Mouse (Mus musculus) heart, embryonic 11.5 days (tissue): Measurements from ENCODE around the gene Rpl10a. TPM values are rescaled to one million over a fixed set of nuclear protein-coding genes. Genes with fewer than 3 reads are reported as not detected.

Source experiments
- ATAC-seq: fragments of 200-750 bp; cut with Nextera tagmentation; replicated peaks from 2 replicates; pipeline ENCODE4 v1.8.0; 2017; ENCODE audit warnings: moderate library complexity; ENCODE audit not compliant: insufficient number of reproducible peaks, low FRiP score, low TSS enrichment
- H3K27ac ChIP-seq: fragments of 300-500 bp; sonication (generic); 2 replicates; pipeline ENCODE4 v1.5.1; 2014; ENCODE audit warnings: mild to moderate bottlenecking, low read depth, low read length
- H3K27me3 ChIP-seq: fragments of 300-500 bp; sonication (generic); 2 replicates; pipeline ENCODE4 v1.6.1; 2014; ENCODE audit warnings: mild to moderate bottlenecking, low read length, mixed read lengths; ENCODE audit not compliant: control insufficient read depth, insufficient read depth
- H3K36me3 ChIP-seq: fragments of 300-500 bp; sonication (generic); 2 replicates; pipeline ENCODE4 v1.6.1; 2014; ENCODE audit warnings: mild to moderate bottlenecking, low read length, moderate library complexity, mixed read lengths; ENCODE audit not compliant: control insufficient read depth, insufficient read depth
- H3K4me1 ChIP-seq: fragments of 300-500 bp; sonication (generic); 2 replicates; pipeline ENCODE4 v1.6.1; 2014; ENCODE audit warnings: low read length; ENCODE audit not compliant: control insufficient read depth, insufficient read depth
- H3K4me2 ChIP-seq: fragments of 300-500 bp; sonication (generic); 2 replicates; pipeline ENCODE4 v1.6.1; 2014; ENCODE audit warnings: mild to moderate bottlenecking, moderate library complexity
- H3K4me3 ChIP-seq: fragments of 300-500 bp; sonication (generic); 2 replicates; pipeline ENCODE4 v1.5.1; 2014; ENCODE audit warnings: low read depth, low read length
- H3K9ac ChIP-seq: fragments of 300-500 bp; sonication (generic); 2 replicates; pipeline ENCODE4 v1.6.1; 2014; ENCODE audit warnings: mild to moderate bottlenecking, low read depth, low read length, moderate library complexity
- H3K9me3 ChIP-seq: fragments of 300-500 bp; sonication (generic); replicated peaks from 2 replicates; pipeline ENCODE4 v1.6.1; 2016; ENCODE audit warnings: low read length; ENCODE audit not compliant: control insufficient read depth
- WGBS: fragments of 180-500 bp; shearing (Covaris S2); extraction: QIAGEN DNeasy Blood & Tissue Kit; methylation state at CpG from one replicate; pipeline ENCODE4 v1.1.7; 2014; ENCODE audit not compliant: insufficient replicate concordance; 5-methylcytosine and 5-hydroxymethylcytosine counted together
- polyA plus RNA-seq: library from polyadenylated mRNA; unstranded; fragments of >200 nt; fragmentation: Nextera tagmentation; extraction: Ambion mirVana; gene quantifications from 2 replicates; pipeline ENCODE4 v1.2.1, GENCODE M21; 2014

The Rpl10a gene
- polyA plus RNA-seq, 1 experiment from 2014 or later, result 446 TPM

- 22% methylated on average over 17 of the region's 17 CpGs for WGBS
- ATAC-seq, result no peak
- H3K9me3 ChIP-seq, result no peaks in the 10 kb centered on the region
- peak overlapping the region; percentile 84; the same call in 1 of the 2 replicates for H3K9ac ChIP-seq
- H3K36me3 ChIP-seq, result peaks cover 4% of the 10 kb centered on the region; the same call in 1 of the 2 replicates
- peak overlapping the region; percentile 89 for H3K4me2 ChIP-seq
- H3K27ac ChIP-seq, result no peak overlapping the region; the same call in 1 of the 2 replicates
- H3K4me3 ChIP-seq, result peak overlapping the region; percentile 82
- no peaks in the 10 kb centered on the region for H3K27me3 ChIP-seq
- H3K4me1 ChIP-seq, result peaks cover 7% of the 10 kb centered on the region
Observed at GRCm38 (mm10) chr17:28312232-28313211, 15.7 kb upstream of the Rpl10a start.

- Histone ChIP-seq H3K27ac (peak within 1 kb of the TSS; percentile 88), H3K4me1 (peaks cover 7% of the 10 kb centered on the region), H3K36me3 (peaks cover 8% of the 10 kb centered on the region), H3K9me3 (no peaks in the 10 kb centered on the region), H3K4me2 (peak within 1 kb of the TSS; percentile 89), H3K9ac (peak within 1 kb of the TSS; percentile 84), H3K27me3 (no peaks in the 10 kb centered on the region), H3K4me3 (peak within 1 kb of the TSS; percentile 82)
- under 1% methylated on average over 64 of the region's 69 CpGs for WGBS
- peak; percentile 93 for ATAC-seq
Observed at GRCm38 (mm10) chr17:28313212-28313879, 14.9 kb upstream of the Rpl10a start, which contains the start of gene Fance. Gene Fance (plus strand): TSS chr17:28313519.

- H3K4me3 ChIP-seq, result peak overlapping the region; percentile 82
- H3K27me3 ChIP-seq, result no peaks in the 10 kb centered on the region
- peak overlapping the region; percentile 84 for H3K9ac ChIP-seq
- peaks cover 7% of the 10 kb centered on the region for H3K4me1 ChIP-seq
- H3K36me3 ChIP-seq, result peaks cover 9% of the 10 kb centered on the region
- no peak for ATAC-seq
- WGBS, result 3% methylated on average over 11 of the region's 11 CpGs
- H3K4me2 ChIP-seq, result peak overlapping the region; percentile 89
- peak overlapping the region; percentile 88 for H3K27ac ChIP-seq
- H3K9me3 ChIP-seq, result no peaks in the 10 kb centered on the region
Observed at GRCm38 (mm10) chr17:28313880-28314225, 14.4 kb upstream of the Rpl10a start.

GRCm38 (mm10) chr17:28315611-28316160, 12.6 kb upstream of the Rpl10a start:
- no peak overlapping the region for H3K4me3 ChIP-seq
- no peak overlapping the region for H3K9ac ChIP-seq
- no peaks in the 10 kb centered on the region for H3K9me3 ChIP-seq
- H3K27ac ChIP-seq, result no peak overlapping the region
- no peaks in the 10 kb centered on the region for H3K27me3 ChIP-seq
- no peak overlapping the region for H3K4me2 ChIP-seq
- H3K36me3 ChIP-seq, result peaks cover 9% of the 10 kb centered on the region
- WGBS, result 88% methylated on average over 20 of the region's 20 CpGs
- ATAC-seq, result no peak
- peaks cover 7% of the 10 kb centered on the region for H3K4me1 ChIP-seq

DNA sequence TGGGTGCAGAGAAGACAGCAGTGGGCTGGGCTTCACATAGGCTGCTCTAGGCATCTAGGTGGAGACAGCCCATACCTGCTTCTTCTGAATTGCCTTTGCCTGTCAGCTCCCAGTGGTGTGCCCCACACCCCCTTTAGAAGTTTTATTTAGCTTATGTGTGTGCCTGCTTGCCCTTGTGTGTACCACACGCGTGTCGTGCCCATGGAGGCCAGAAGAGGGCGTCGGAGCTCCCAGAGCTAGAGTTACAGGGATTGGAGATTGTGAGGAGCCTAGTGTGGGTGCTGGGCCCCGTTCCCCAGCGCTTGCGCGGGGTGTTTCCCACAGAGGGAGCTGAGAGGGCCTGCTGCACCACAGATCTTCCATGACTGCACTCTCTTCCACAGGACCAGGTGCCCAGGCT, 11.8 kb upstream of the Rpl10a start:
- H3K36me3 ChIP-seq, result peaks cover 12% of the 10 kb centered on the region
- 83% methylated on average over 9 of the region's 9 CpGs for WGBS

DNA sequence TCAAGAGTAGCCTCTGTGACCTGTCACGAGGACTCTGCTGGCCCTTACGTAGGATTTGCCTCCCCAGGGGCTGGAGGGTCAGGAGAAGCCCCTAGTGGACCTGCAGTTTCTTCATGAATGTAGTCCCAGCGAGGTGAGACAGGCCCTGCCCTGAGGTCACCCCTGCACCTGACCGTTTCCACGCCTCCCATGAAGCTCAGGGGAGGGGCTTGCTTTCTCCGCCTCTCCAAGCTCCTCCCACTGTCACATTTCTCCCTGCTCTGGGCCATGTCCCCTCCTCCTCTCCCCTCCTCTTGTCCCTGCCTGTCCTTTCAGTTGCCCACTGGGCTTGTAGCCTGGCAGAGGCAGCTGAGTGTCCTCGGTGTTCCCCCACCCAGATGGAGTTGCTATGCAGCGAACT, 11.2 kb upstream of the Rpl10a start:
- ATAC-seq, result no peak
- H3K27me3 ChIP-seq, result no peaks in the 10 kb centered on the region
- peaks cover 7% of the 10 kb centered on the region for H3K4me1 ChIP-seq
- 58% methylated on average over 8 of the region's 8 CpGs for WGBS
- no peak overlapping the region for H3K9ac ChIP-seq
- H3K27ac ChIP-seq, result no peak overlapping the region
- no peak overlapping the region for H3K4me2 ChIP-seq
- no peaks in the 10 kb centered on the region for H3K9me3 ChIP-seq
- no peak overlapping the region for H3K4me3 ChIP-seq
- peaks cover 12% of the 10 kb centered on the region for H3K36me3 ChIP-seq

More for the DNA sequence above, 11.8 kb upstream of the Rpl10a start:
- Histone ChIP-seq H3K4me3 (no peak overlapping the region), H3K9ac (no peak overlapping the region), H3K4me1 (peaks cover 7% of the 10 kb centered on the region), H3K4me2 (no peak overlapping the region), H3K27ac (no peak overlapping the region), H3K9me3 (no peaks in the 10 kb centered on the region), H3K27me3 (no peaks in the 10 kb centered on the region)
- ATAC-seq, result no peak

DNA sequence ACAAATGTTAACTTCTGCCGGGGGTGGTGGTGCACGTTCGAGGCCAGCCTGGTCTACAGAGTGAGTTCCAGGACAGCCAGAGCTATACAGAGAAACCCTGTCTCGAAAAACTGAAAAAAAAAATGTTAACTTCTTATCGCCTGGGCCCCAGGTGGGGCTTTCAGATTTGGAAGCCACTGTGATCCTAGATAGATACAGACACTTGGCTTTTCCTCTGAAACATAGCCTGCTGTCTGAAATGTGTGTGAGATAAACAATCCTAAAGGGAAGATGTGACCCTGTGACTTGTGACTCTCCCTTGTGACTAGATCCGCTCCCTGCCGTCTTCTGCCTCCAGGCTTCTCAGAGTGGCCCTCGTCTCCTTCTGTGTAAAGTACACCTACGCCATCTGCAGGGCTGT, 10.5 kb upstream of the Rpl10a start:
- no peaks in the 10 kb centered on the region for H3K9me3 ChIP-seq
- H3K4me3 ChIP-seq, result no peak overlapping the region
- ATAC-seq, result no peak
- WGBS, result 81% methylated on average over 9 of the region's 9 CpGs
- H3K27ac ChIP-seq, result no peak overlapping the region
- peaks cover 7% of the 10 kb centered on the region for H3K4me1 ChIP-seq
- no peaks in the 10 kb centered on the region for H3K27me3 ChIP-seq
- H3K4me2 ChIP-seq, result no peak overlapping the region
- no peak overlapping the region for H3K9ac ChIP-seq
- H3K36me3 ChIP-seq, result peaks cover 12% of the 10 kb centered on the region

DNA sequence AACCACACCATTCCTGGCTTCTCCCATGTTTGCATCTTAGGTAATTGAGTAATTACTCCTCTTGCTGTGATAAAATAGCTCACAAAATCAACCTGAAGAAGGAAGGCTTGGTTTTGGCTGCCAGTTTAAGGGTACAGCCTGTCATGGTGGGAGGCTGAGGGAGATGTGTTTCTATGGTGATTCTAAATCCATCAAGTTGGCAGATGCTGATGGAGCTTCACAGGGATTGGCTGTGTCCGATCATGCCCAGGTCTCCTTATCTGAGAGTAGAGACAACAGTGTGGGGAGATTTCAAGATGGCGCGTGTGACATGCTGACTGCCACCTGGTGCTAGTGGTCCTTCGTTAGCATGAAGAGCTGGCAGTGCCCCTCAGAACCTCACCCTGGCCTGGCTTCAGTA, 6.6 kb upstream of the Rpl10a start:
- Histone ChIP-seq H3K4me2 (no peak overlapping the region), H3K9me3 (no peaks in the 10 kb centered on the region), H3K27ac (no peak overlapping the region), H3K4me3 (no peak overlapping the region), H3K9ac (no peak overlapping the region), H3K27me3 (no peaks in the 10 kb centered on the region), H3K4me1 (no peaks in the 10 kb centered on the region), H3K36me3 (peaks cover 12% of the 10 kb centered on the region)
- no peak for ATAC-seq
- 84% methylated on average over 4 of the region's 4 CpGs for WGBS
